Mouse (Mus musculus) embryonic facial prominence, embryonic 11.5 days (tissue): Measurements from ENCODE around the gene Kalrn. TPM values are rescaled to one million over a fixed set of nuclear protein-coding genes. Genes with fewer than 3 reads are reported as not detected.

Experiments
- ATAC-seq: fragments of 200-750 bp; cut with Nextera tagmentation; replicated peaks from 2 replicates; pipeline ENCODE4 v1.8.0; 2017; ENCODE audit warnings: low read depth; ENCODE audit not compliant: insufficient number of reproducible peaks, low FRiP score, low TSS enrichment
- DNase-seq: peaks from one replicate; pipeline ENCODE4 v3.0.0-alpha.2; 2015; ENCODE audit warnings: low spot score
- H3K27ac ChIP-seq: fragments of 300-500 bp; sonication (generic); replicated peaks from 2 replicates; pipeline ENCODE4 v1.5.1; 2014; ENCODE audit warnings: mild to moderate bottlenecking, low read depth, low read length, control low read depth
- H3K27me3 ChIP-seq: fragments of 300-500 bp; sonication (generic); 2 replicates; pipeline ENCODE4 v1.6.1; 2014; ENCODE audit warnings: mild to moderate bottlenecking, low read length, moderate library complexity, mixed read lengths; ENCODE audit not compliant: control insufficient read depth, insufficient read depth
- H3K36me3 ChIP-seq: fragments of 300-500 bp; sonication (generic); replicated peaks from 2 replicates; pipeline ENCODE4 v1.6.1; 2014; ENCODE audit warnings: low read depth, mild to moderate bottlenecking, low read length, moderate library complexity, mixed read lengths; ENCODE audit not compliant: control insufficient read depth, insufficient read depth
- H3K4me1 ChIP-seq: fragments of 300-500 bp; sonication (generic); 2 replicates; pipeline ENCODE4 v1.6.1; 2014; ENCODE audit warnings: low read length, mixed read lengths; ENCODE audit not compliant: control insufficient read depth, insufficient read depth
- H3K4me2 ChIP-seq: fragments of 300-500 bp; sonication (generic); 2 replicates; pipeline ENCODE4 v1.6.1; 2014; ENCODE audit warnings: low read depth, mild to moderate bottlenecking, control low read depth, low read length, moderate library complexity
- H3K4me3 ChIP-seq: fragments of 300-500 bp; sonication (generic); 2 replicates; pipeline ENCODE4 v1.5.1; 2014; ENCODE audit warnings: low read depth, low read length, control low read depth
- H3K9ac ChIP-seq: fragments of 300-500 bp; sonication (generic); replicated peaks from 2 replicates; pipeline ENCODE4 v1.6.1; 2014; ENCODE audit warnings: mild to moderate bottlenecking, control low read depth, low read length
- H3K9me3 ChIP-seq: fragments of 300-500 bp; sonication (generic); replicated peaks from 2 replicates; pipeline ENCODE4 v1.6.1; 2016; ENCODE audit warnings: mild to moderate bottlenecking, low read length, inconsistent platforms, mixed read lengths; ENCODE audit not compliant: control insufficient read depth
- WGBS: fragments of 180-500 bp; shearing (Covaris S2); extraction: QIAGEN DNeasy Blood & Tissue Kit; methylation state at CpG from one replicate; pipeline ENCODE4 v1.1.7; 2014; 5-methylcytosine and 5-hydroxymethylcytosine counted together
- polyA plus RNA-seq: library from polyadenylated mRNA; unstranded; fragments of >200 nt; fragmentation: Nextera tagmentation; extraction: Ambion mirVana; gene quantifications from 2 replicates; pipeline ENCODE4 v1.2.1, GENCODE M21; 2014

Kalrn gene
- polyA plus RNA-seq, 1 experiment from 2014 or later = 12.0 TPM

GRCm38 (mm10) chr16:33947664-33948571 lies 625.4 kb downstream of the Kalrn start:
- ATAC-seq = no peak
- Histone ChIP-seq H3K9me3 (no peaks in the 10 kb centered on the region), H3K27ac (0 out of 2 replicates have a peak overlapping the region, but pooled peaks have one; percentile 2), H3K4me3 (no peak overlapping the region), H3K4me1 (peaks cover 5% of the 10 kb centered on the region; the same call in 1 of the 2 replicates), H3K27me3 (no peaks in the 10 kb centered on the region), H3K9ac (no peak overlapping the region), H3K36me3 (peaks cover 3% of the 10 kb centered on the region; the same call in 1 of the 2 replicates), H3K4me2 (no peak overlapping the region)
- 87% methylated on average over 17 of the region's 17 CpGs for WGBS
- no peak for DNase-seq

- Histone ChIP-seq H3K27me3 (no peaks in the 10 kb centered on the region), H3K36me3 (peaks cover 3% of the 10 kb centered on the region; the same call in 1 of the 2 replicates), H3K9me3 (no peaks in the 10 kb centered on the region), H3K27ac (no peak overlapping the region), H3K9ac (no peak overlapping the region), H3K4me1 (peaks cover 11% of the 10 kb centered on the region; the same call in 1 of the 2 replicates), H3K4me3 (no peak overlapping the region), H3K4me2 (no peak overlapping the region)
- no peak for ATAC-seq
- 50% methylated on average over 7 of the region's 7 CpGs for WGBS
- peak; percentile 54 for DNase-seq
These were observed 627.3 kb downstream of the Kalrn start for GRCm38 (mm10) chr16:33946021-33946420.

GRCm38 (mm10) chr16:33944772-33945171 lies 628.6 kb downstream of the Kalrn start:
- H3K9me3 ChIP-seq = no peaks in the 10 kb centered on the region
- no peak overlapping the region for H3K9ac ChIP-seq
- DNase-seq (peak; percentile 67), ATAC-seq (no peak)
- H3K36me3 ChIP-seq = peaks cover 3% of the 10 kb centered on the region; the same call in 1 of the 2 replicates
- no peak overlapping the region for H3K4me3 ChIP-seq
- peaks cover 11% of the 10 kb centered on the region; the same call in 1 of the 2 replicates for H3K4me1 ChIP-seq
- H3K27me3 ChIP-seq = no peaks in the 10 kb centered on the region
- WGBS = 16% methylated on average over 6 of the region's 6 CpGs
- no peak overlapping the region for H3K4me2 ChIP-seq
- peak overlapping the region; percentile 53; the same call in 1 of the 2 replicates for H3K27ac ChIP-seq

GRCm38 (mm10) chr16:33944126-33944525 lies 629.2 kb downstream of the Kalrn start:
- no peak overlapping the region for H3K27ac ChIP-seq
- H3K4me3 ChIP-seq = no peak overlapping the region
- H3K9me3 ChIP-seq = no peaks in the 10 kb centered on the region
- peaks cover 11% of the 10 kb centered on the region; the same call in 1 of the 2 replicates for H3K4me1 ChIP-seq
- no peak overlapping the region for H3K9ac ChIP-seq
- ATAC-seq = no peak
- DNase-seq = no peak
- no peak overlapping the region for H3K4me2 ChIP-seq
- WGBS = 77% methylated on average over 4 of the region's 4 CpGs
- peaks cover 3% of the 10 kb centered on the region; the same call in 1 of the 2 replicates for H3K36me3 ChIP-seq
- H3K27me3 ChIP-seq = no peaks in the 10 kb centered on the region

GRCm38 (mm10) chr16:33943388-33943787 lies 629.9 kb downstream of the Kalrn start:
- ATAC-seq = no peak
- H3K36me3 ChIP-seq = peaks cover 3% of the 10 kb centered on the region; the same call in 1 of the 2 replicates
- no peak overlapping the region for H3K9ac ChIP-seq
- no peak overlapping the region for H3K27ac ChIP-seq
- H3K4me3 ChIP-seq = no peak overlapping the region
- no peaks in the 10 kb centered on the region for H3K9me3 ChIP-seq
- no peak for DNase-seq
- WGBS = 95% methylated on average over 6 of the region's 6 CpGs
- H3K27me3 ChIP-seq = no peaks in the 10 kb centered on the region
- H3K4me2 ChIP-seq = no peak overlapping the region
- peaks cover 11% of the 10 kb centered on the region; the same call in 1 of the 2 replicates for H3K4me1 ChIP-seq

- WGBS = 29% methylated on average over 11 of the region's 11 CpGs
- ATAC-seq = peak; percentile 40; the same call in 1 of the 2 replicates
- H3K9me3 ChIP-seq = no peaks in the 10 kb centered on the region
- peak overlapping the region; percentile 17; the same call in 1 of the 2 replicates for H3K27ac ChIP-seq
- no peaks in the 10 kb centered on the region for H3K36me3 ChIP-seq
- H3K4me1 ChIP-seq = peaks cover 11% of the 10 kb centered on the region; the same call in 1 of the 2 replicates
- peak; percentile 75 for DNase-seq
- H3K9ac ChIP-seq = no peak overlapping the region
- no peaks in the 10 kb centered on the region for H3K27me3 ChIP-seq
- H3K4me3 ChIP-seq = no peak overlapping the region
- no peak overlapping the region for H3K4me2 ChIP-seq
These were observed 631.0 kb downstream of the Kalrn start for GRCm38 (mm10) chr16:33942341-33942740.

- H3K4me3 ChIP-seq = no peak overlapping the region
- H3K4me2 ChIP-seq = no peak overlapping the region
- H3K36me3 ChIP-seq = no peaks in the 10 kb centered on the region
- no peak overlapping the region; the same call in 1 of the 2 replicates for H3K9ac ChIP-seq
- H3K27me3 ChIP-seq = no peaks in the 10 kb centered on the region
- no peaks in the 10 kb centered on the region for H3K9me3 ChIP-seq
- H3K27ac ChIP-seq = peak overlapping the region; percentile 17; the same call in 1 of the 2 replicates
- H3K4me1 ChIP-seq = peaks cover 11% of the 10 kb centered on the region; the same call in 1 of the 2 replicates
- 38% methylated on average over 11 of the region's 11 CpGs for WGBS
- DNase-seq = peak; percentile 38
- no peak for ATAC-seq
These were observed 632.0 kb downstream of the Kalrn start for GRCm38 (mm10) chr16:33941271-33941781.
